Mouse (Mus musculus): ENCODE measurements around the gene Slc12a8. TPM values are rescaled to one million over a fixed set of nuclear protein-coding genes. Genes with fewer than 3 reads are reported as not detected.

The Slc12a8 gene
- polyA plus RNA-seq, 1 experiment from 2014 or later: 4.0 TPM

DNA sequence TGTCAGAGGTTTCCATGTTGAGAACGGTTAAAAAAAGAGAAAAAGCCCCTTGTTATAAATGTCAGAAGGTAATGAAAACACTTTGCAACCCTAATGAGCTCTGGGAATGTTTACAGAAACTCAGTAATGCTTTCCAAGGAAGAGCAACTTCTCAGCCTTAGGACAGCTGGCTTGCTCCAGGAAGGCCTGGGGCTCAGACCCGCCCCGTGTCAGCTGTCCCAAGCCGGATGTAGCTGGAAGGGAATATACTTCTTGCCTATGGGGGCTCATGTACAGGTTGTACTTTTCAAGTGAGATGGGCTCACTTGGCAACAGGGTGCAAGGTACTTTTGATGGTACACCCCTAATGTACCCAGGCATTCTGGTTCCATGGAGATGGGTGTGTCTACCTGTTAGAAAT, 28.4 kb downstream of the Slc12a8 start:
- no peaks in the 10 kb centered on the region for H3K36me3 ChIP-seq (ENCODE audit: control insufficient read depth, insufficient read depth, low read length)
- no peak overlapping the region for H3K4me2 ChIP-seq (replicated peaks; ENCODE audit: low read depth)
- DNase-seq (ENCODE audit: low spot score): no peak
- WGBS: 55% methylated on average over 4 of the region's 4 CpGs
- no peak overlapping the region for H3K4me3 ChIP-seq (ENCODE audit: low read depth, low read length)
- H3K27me3 ChIP-seq (ENCODE audit: control insufficient read depth, insufficient read depth, low read length): no peaks in the 10 kb centered on the region
- H3K9me3 ChIP-seq (ENCODE audit: control insufficient read depth, low read length): no peaks in the 10 kb centered on the region
- H3K27ac ChIP-seq (replicated peaks): no peak overlapping the region
- H3K9ac ChIP-seq (ENCODE audit: low read length): no peak overlapping the region
- H3K4me1 ChIP-seq (replicated peaks; ENCODE audit: control insufficient read depth, insufficient read depth): no peaks in the 10 kb centered on the region
- no peak for ATAC-seq (ENCODE audit: low FRiP score, low TSS enrichment)
- TF ChIP-seq CTCF (IDR thresholded peaks at IDR 0.05; ENCODE audit: low read depth) (no peak), EP300 (optimal IDR thresholded peaks at IDR 0.05) (no peak)

DNA sequence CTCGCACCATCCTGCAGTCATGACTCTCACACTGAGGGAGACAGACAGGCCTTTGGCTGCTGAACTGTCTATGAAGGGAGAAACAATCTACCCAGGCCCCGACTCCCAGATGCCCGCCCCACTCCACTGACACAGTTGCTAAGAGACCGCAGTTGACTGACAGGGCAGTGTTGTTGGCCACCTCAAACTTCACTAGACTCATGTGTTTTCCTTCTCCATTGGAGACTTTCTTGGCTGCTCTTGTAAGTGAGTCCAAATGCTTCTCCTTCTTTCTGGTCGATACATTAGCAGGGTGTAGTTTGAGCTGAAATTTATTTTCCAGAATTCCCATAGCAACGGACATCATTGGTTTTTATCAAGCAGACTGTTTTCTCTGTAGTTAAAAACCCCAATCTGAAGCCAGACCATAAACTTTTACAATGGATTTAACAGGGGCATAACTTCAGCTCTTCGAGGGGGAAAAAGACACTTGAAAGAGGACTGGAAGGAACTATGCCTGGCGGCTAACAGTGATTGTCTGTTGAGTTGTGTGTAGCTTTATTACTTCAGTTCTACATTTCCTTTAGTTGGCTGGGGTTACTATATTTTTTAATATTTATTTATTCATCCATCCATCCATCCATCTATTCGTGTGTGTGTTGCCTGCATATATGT, 36.7 kb downstream of the Slc12a8 start:
- ATAC-seq (ENCODE audit: low FRiP score, low TSS enrichment) (0 out of 2 replicates have a peak, but pooled peaks have one; percentile 57), DNase-seq (ENCODE audit: low spot score) (no peak)
- Histone ChIP-seq H3K36me3 (ENCODE audit: control insufficient read depth, insufficient read depth, low read length) (no peaks in the 10 kb centered on the region), H3K27ac (replicated peaks) (no peak overlapping the region), H3K4me1 (replicated peaks; ENCODE audit: control insufficient read depth, insufficient read depth) (no peaks in the 10 kb centered on the region), H3K27me3 (ENCODE audit: control insufficient read depth, insufficient read depth, low read length) (no peaks in the 10 kb centered on the region), H3K9ac (ENCODE audit: low read length) (no peak overlapping the region), H3K4me2 (replicated peaks; ENCODE audit: low read depth) (no peak overlapping the region), H3K4me3 (ENCODE audit: low read depth, low read length) (no peak overlapping the region), H3K9me3 (ENCODE audit: control insufficient read depth, low read length) (no peaks in the 10 kb centered on the region)
- TF ChIP-seq EP300 (optimal IDR thresholded peaks at IDR 0.05) (no peak), CTCF (IDR thresholded peaks at IDR 0.05; ENCODE audit: low read depth) (no peak)
- WGBS: 59% methylated on average over 9 of the region's 9 CpGs

- TF ChIP-seq CTCF (IDR thresholded peaks at IDR 0.05; ENCODE audit: low read depth) (no peak), EP300 (optimal IDR thresholded peaks at IDR 0.05) (no peak)
- WGBS: 79% methylated on average over 12 of the region's 12 CpGs
- ATAC-seq (ENCODE audit: low FRiP score, low TSS enrichment): no peak
These were observed 41.0 kb downstream of the Slc12a8 start for GRCm38 (mm10) chr16:33558121-33558520.

DNA sequence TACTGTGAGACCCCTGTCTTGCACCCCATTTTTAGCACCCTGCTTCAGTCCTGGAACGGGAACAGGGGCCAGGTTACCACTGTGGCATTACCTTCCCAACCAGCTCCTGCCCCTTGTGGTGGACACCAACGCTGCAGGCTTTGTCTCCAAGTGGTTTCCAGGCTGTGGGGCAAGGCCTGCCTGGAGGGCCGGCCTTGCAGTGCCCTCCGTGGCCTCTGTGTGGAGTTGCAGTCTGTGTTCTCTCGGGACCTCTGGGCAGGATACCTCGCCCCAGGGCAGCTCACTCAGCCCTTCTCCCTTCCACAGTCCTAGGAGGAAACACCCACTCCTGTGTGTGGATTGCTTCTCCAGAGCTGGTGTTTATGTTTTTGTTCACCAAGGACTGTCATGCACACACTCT, 43.2 kb downstream of the Slc12a8 start:
- peak; percentile 91 for DNase-seq (ENCODE audit: low spot score)
- TF ChIP-seq EP300 (optimal IDR thresholded peaks at IDR 0.05) (no peak), CTCF (IDR thresholded peaks at IDR 0.05; ENCODE audit: low read depth) (peak; percentile 93)
- no peaks in the 10 kb centered on the region for H3K27me3 ChIP-seq (ENCODE audit: control insufficient read depth, insufficient read depth, low read length)
- H3K27ac ChIP-seq (replicated peaks): 0 out of 2 replicates have a peak overlapping the region, but pooled peaks have one; percentile 30
- H3K4me1 ChIP-seq (replicated peaks; ENCODE audit: control insufficient read depth, insufficient read depth): peaks cover 4% of the 10 kb centered on the region; the same call in 1 of the 2 replicates
- no peak overlapping the region; the same call in 1 of the 2 replicates for H3K9ac ChIP-seq (ENCODE audit: low read length)
- H3K36me3 ChIP-seq (ENCODE audit: control insufficient read depth, insufficient read depth, low read length): no peaks in the 10 kb centered on the region; the same call in 1 of the 2 replicates
- 14% methylated on average over 6 of the region's 6 CpGs for WGBS
- no peak overlapping the region for H3K4me2 ChIP-seq (replicated peaks; ENCODE audit: low read depth)
- no peak overlapping the region for H3K4me3 ChIP-seq (ENCODE audit: low read depth, low read length)
- ATAC-seq (ENCODE audit: low FRiP score, low TSS enrichment): peak; percentile 92
- H3K9me3 ChIP-seq (ENCODE audit: control insufficient read depth, low read length): no peaks in the 10 kb centered on the region

More at GRCm38 (mm10) chr16:33558121-33558520, 41.0 kb downstream of the Slc12a8 start:
- H3K9me3 ChIP-seq (ENCODE audit: control insufficient read depth, low read length): no peaks in the 10 kb centered on the region
- DNase-seq (ENCODE audit: low spot score): no peak
- peaks cover 4% of the 10 kb centered on the region; the same call in 1 of the 2 replicates for H3K4me1 ChIP-seq (replicated peaks; ENCODE audit: control insufficient read depth, insufficient read depth)
- H3K36me3 ChIP-seq (ENCODE audit: control insufficient read depth, insufficient read depth, low read length): no peaks in the 10 kb centered on the region; the same call in 1 of the 2 replicates
- no peak overlapping the region for H3K4me2 ChIP-seq (replicated peaks; ENCODE audit: low read depth)
- no peaks in the 10 kb centered on the region for H3K27me3 ChIP-seq (ENCODE audit: control insufficient read depth, insufficient read depth, low read length)
- H3K27ac ChIP-seq (replicated peaks): no peak overlapping the region
- no peak overlapping the region for H3K9ac ChIP-seq (ENCODE audit: low read length)
- H3K4me3 ChIP-seq (ENCODE audit: low read depth, low read length): no peak overlapping the region

- H3K9ac ChIP-seq (ENCODE audit: low read length): no peak overlapping the region
- H3K4me3 ChIP-seq (ENCODE audit: low read depth, low read length): no peak overlapping the region
- no peaks in the 10 kb centered on the region; the same call in 1 of the 2 replicates for H3K36me3 ChIP-seq (ENCODE audit: control insufficient read depth, insufficient read depth, low read length)
- no peak overlapping the region for H3K27ac ChIP-seq (replicated peaks)
- no peak overlapping the region for H3K4me2 ChIP-seq (replicated peaks; ENCODE audit: low read depth)
- ATAC-seq (ENCODE audit: low FRiP score, low TSS enrichment) (peak; percentile 60; the same call in 1 of the 2 replicates), DNase-seq (ENCODE audit: low spot score) (peak; percentile 53)
- WGBS: 76% methylated on average over 12 of the region's 12 CpGs
- no peaks in the 10 kb centered on the region for H3K9me3 ChIP-seq (ENCODE audit: control insufficient read depth, low read length)
- H3K27me3 ChIP-seq (ENCODE audit: control insufficient read depth, insufficient read depth, low read length): no peaks in the 10 kb centered on the region
- H3K4me1 ChIP-seq (replicated peaks; ENCODE audit: control insufficient read depth, insufficient read depth): peaks cover 4% of the 10 kb centered on the region; the same call in 1 of the 2 replicates
- no peak for TF ChIP-seq EP300 (optimal IDR thresholded peaks at IDR 0.05)
- TF ChIP-seq CTCF (IDR thresholded peaks at IDR 0.05; ENCODE audit: low read depth): no peak
These were observed 44.3 kb downstream of the Slc12a8 start for GRCm38 (mm10) chr16:33561308-33562009.
